Mouse (Mus musculus) lung, embryonic 15.5 days (tissue): ENCODE measurements around the gene Lexm. TPM values are rescaled to one million over a fixed set of nuclear protein-coding genes. Genes with fewer than 3 reads are reported as not detected.

Experiments used
- ATAC-seq: fragments of 200-750 bp; cut with Nextera tagmentation; 2 replicates; pipeline ENCODE4 v1.8.0; 2017; ENCODE audit warnings: moderate number of reproducible peaks, borderline replicate concordance; ENCODE audit not compliant: low FRiP score, low TSS enrichment; ENCODE audit errors: extremely low read depth
- H3K27ac ChIP-seq: fragments of 300-500 bp; sonication (generic); 2 replicates; pipeline ENCODE4 v1.5.1; 2015; ENCODE audit warnings: moderate library complexity, mild to moderate bottlenecking, inconsistent platforms
- H3K27me3 ChIP-seq: fragments of 300-500 bp; sonication (generic); 2 replicates; pipeline ENCODE4 v1.6.1; 2015; ENCODE audit warnings: inconsistent platforms
- H3K36me3 ChIP-seq: fragments of 300-500 bp; sonication (generic); 2 replicates; pipeline ENCODE4 v1.6.1; 2015; ENCODE audit warnings: inconsistent platforms
- H3K4me1 ChIP-seq: fragments of 300-500 bp; sonication (generic); 2 replicates; pipeline ENCODE4 v1.6.1; 2015; ENCODE audit warnings: inconsistent platforms
- H3K4me2 ChIP-seq: fragments of 300-500 bp; sonication (generic); 2 replicates; pipeline ENCODE4 v1.6.1; 2015; ENCODE audit warnings: inconsistent platforms, mild to moderate bottlenecking, moderate library complexity
- H3K4me3 ChIP-seq: fragments of 300-500 bp; sonication (generic); 2 replicates; pipeline ENCODE4 v1.5.1; 2015; ENCODE audit warnings: mild to moderate bottlenecking, inconsistent platforms
- H3K9ac ChIP-seq: fragments of 300-500 bp; sonication (generic); 2 replicates; pipeline ENCODE4 v1.6.1; 2015; ENCODE audit warnings: inconsistent platforms
- H3K9me3 ChIP-seq: fragments of 300-500 bp; sonication (generic); 2 replicates; pipeline ENCODE4 v1.6.1; 2016; ENCODE audit warnings: inconsistent platforms
- WGBS: fragments of 180-500 bp; shearing (Covaris S2); methylation state at CpG from one replicate; pipeline ENCODE4 v1.1.7; 2015; 5-methylcytosine and 5-hydroxymethylcytosine counted together
- polyA plus RNA-seq: library from polyadenylated mRNA; unstranded; fragments of >200 nt; fragmentation: Nextera tagmentation; extraction: Ambion mirVana; gene quantifications from 2 replicates; pipeline ENCODE4 v1.2.1, GENCODE M21; 2015

Gene Lexm
- polyA plus RNA-seq, 1 experiment from 2014 or later, result not detected

DNA sequence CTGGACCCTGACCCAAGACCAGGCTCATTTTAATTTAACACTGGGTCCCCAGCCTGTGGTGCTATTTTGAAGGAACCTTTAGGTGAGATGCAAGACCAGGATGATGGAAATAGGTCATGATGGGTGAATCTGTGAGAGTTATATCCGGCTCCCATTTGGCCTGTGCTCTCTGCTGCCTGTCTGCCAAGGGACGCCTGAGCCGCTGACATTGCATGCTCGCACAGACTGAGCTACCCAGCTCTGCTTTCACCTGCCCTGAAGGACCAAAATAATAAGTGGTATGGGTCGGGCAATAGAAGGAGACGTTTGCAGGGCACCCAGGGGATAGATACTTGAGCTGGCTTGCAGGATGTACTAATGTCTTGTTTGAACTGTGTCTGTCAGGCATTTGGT is 27.2 kb upstream of the Lexm start:
- H3K4me3 ChIP-seq, result no peak overlapping the region
- H3K4me2 ChIP-seq, result no peak overlapping the region
- peaks cover 13% of the 10 kb centered on the region for H3K4me1 ChIP-seq
- H3K9me3 ChIP-seq, result no peaks in the 10 kb centered on the region
- H3K27me3 ChIP-seq, result no peaks in the 10 kb centered on the region
- no peaks in the 10 kb centered on the region for H3K36me3 ChIP-seq
- WGBS, result 28% methylated on average over 6 of the region's 6 CpGs
- H3K27ac ChIP-seq, result 0 out of 2 replicates have a peak overlapping the region, but pooled peaks have one; percentile 36
- no peak overlapping the region for H3K9ac ChIP-seq
- no peak for ATAC-seq

DNA sequence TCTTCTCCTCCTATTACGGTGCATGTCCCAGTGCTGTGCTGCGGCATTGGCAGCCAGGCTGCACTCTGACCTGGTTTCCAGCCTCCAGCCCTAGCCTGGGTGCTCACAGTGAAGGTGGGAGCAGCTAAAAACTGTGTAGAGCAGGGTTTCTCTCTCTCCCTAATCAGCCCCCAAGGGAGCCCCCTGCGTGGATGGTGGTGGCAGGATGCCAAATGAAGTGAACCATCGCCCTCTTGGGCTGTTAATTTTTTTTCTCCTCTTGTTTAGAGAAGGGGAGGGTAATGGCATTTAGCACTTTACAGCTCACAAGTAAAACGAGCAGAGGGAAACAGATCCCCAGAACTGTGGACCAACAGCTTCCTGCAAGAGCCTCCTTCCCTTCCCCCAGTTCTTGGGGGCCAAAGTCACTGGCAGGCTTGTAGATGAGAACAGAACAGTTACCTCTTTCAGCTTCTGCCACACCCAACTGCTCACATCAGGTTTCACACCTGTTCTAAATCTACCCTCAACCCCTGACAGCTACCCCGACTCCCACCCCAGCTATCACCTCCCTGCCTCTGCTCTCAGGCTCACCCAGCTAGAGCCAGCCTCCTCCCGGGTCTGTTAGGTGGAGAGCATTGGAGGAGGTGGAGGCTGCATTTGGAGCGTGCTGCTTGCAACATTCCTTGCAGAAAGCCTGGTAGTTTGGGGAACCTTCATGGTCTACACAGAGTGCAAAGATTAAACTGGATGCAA is 26.6 kb upstream of the Lexm start:
- Histone ChIP-seq H3K4me3 (no peak overlapping the region), H3K4me1 (peaks cover 13% of the 10 kb centered on the region), H3K9ac (peak overlapping the region; percentile 19; the same call in 1 of the 2 replicates), H3K36me3 (no peaks in the 10 kb centered on the region), H3K27me3 (no peaks in the 10 kb centered on the region), H3K27ac (0 out of 2 replicates have a peak overlapping the region, but pooled peaks have one; percentile 36), H3K4me2 (no peak overlapping the region), H3K9me3 (no peaks in the 10 kb centered on the region)
- WGBS, result 10% methylated on average over 8 of the region's 8 CpGs
- 0 out of 2 replicates have a peak, but pooled peaks have one; percentile 36 for ATAC-seq

GRCm38 (mm10) chr4:106634086-106634479 is 17.0 kb upstream of the Lexm start:
- Histone ChIP-seq H3K4me2 (no peak overlapping the region), H3K36me3 (no peaks in the 10 kb centered on the region), H3K27me3 (no peaks in the 10 kb centered on the region), H3K9ac (no peak overlapping the region), H3K4me3 (no peak overlapping the region), H3K9me3 (no peaks in the 10 kb centered on the region), H3K4me1 (peaks cover 28% of the 10 kb centered on the region), H3K27ac (peak overlapping the region; percentile 56; the same call in 1 of the 2 replicates)
- no peak for ATAC-seq
- WGBS, result 31% methylated on average over 9 of the region's 9 CpGs

GRCm38 (mm10) chr4:106633281-106634085 is 16.4 kb upstream of the Lexm start:
- Histone ChIP-seq H3K27ac (peak overlapping the region; percentile 56), H3K9me3 (no peaks in the 10 kb centered on the region), H3K9ac (no peak overlapping the region), H3K27me3 (no peaks in the 10 kb centered on the region), H3K36me3 (no peaks in the 10 kb centered on the region), H3K4me3 (no peak overlapping the region), H3K4me1 (peaks cover 32% of the 10 kb centered on the region), H3K4me2 (no peak overlapping the region)
- peak; percentile 28 for ATAC-seq
- WGBS, result 26% methylated on average over 8 of the region's 8 CpGs

GRCm38 (mm10) chr4:106632313-106632712 is 15.3 kb upstream of the Lexm start:
- WGBS, result 8% methylated on average over 2 of the region's 3 CpGs
- ATAC-seq, result peak; percentile 56; the same call in 1 of the 2 replicates
- Histone ChIP-seq H3K9ac (no peak overlapping the region), H3K27ac (peak overlapping the region; percentile 56; the same call in 1 of the 2 replicates), H3K27me3 (no peaks in the 10 kb centered on the region), H3K4me3 (no peak overlapping the region), H3K4me2 (no peak overlapping the region), H3K9me3 (no peaks in the 10 kb centered on the region), H3K4me1 (peaks cover 33% of the 10 kb centered on the region), H3K36me3 (no peaks in the 10 kb centered on the region)

DNA sequence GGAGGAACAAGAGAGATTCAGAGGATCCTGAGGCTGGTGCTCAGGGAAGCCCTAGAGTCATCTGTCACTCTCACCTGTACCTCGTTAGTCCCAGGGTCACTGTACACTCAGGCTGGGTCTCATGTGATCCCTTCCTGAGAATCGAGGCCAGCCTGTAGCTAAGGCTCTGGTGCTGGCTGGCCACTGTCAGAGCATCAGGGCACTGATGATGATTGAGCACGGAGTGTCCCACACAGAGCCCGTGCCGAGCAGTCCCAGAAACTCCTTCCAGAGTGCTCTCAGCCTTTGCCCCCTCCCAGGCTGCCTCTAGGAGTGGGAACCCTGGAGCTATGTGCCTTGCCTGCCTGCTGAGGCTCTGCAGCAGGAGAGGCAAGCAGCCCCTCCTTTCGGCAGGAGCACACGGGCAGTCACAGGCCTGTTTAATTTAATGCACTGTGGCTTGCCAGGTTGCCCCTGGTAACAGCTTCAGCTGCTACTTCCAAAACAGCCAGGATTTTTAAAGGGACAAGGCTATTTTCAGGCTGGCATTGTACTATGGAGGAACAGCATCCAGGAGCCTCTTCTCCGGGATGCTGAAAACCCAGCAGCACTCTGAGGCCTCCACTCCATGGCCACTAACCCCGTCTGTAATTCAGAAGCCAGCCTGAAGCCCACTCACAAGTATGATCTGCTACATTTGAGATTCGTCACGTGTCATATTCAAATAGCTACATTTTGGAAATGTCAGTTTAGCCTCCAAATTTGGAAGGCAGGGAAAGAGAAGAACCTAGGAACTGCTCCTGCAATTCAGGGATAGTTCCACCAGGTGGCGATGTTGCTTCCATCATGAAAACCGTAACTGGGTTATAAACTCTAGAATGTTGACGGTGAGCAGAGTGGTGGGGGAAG is 13.5 kb upstream of the Lexm start:
- H3K4me2 ChIP-seq, result no peak overlapping the region
- peaks cover 7% of the 10 kb centered on the region; the same call in 1 of the 2 replicates for H3K27me3 ChIP-seq
- H3K9me3 ChIP-seq, result no peaks in the 10 kb centered on the region
- H3K27ac ChIP-seq, result no peak overlapping the region
- peaks cover 33% of the 10 kb centered on the region for H3K4me1 ChIP-seq
- ATAC-seq, result no peak
- WGBS, result 22% methylated on average over 14 of the region's 14 CpGs
- H3K9ac ChIP-seq, result no peak overlapping the region
- no peaks in the 10 kb centered on the region for H3K36me3 ChIP-seq
- H3K4me3 ChIP-seq, result no peak overlapping the region

DNA sequence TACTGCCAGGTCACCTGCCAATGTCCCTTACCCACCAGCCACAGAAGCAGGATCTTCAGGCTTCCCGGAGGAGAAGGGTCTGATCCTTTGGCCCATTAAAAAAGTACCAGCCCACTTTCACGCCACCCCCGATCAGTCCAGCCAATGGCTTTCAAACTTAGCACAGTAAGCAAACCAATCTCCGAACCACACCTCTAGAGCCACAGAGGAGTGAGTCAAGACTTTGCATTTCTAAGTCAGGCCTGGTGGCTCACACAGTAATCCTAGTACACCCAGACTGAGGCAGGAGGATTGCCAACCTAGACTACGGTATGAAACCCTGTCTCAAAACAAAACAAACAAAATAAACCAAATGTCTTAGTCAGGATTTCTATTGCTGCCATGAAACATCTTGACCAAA is 12.3 kb upstream of the Lexm start:
- Histone ChIP-seq H3K4me1 (peaks cover 33% of the 10 kb centered on the region), H3K9ac (no peak overlapping the region), H3K27me3 (peaks cover 15% of the 10 kb centered on the region; the same call in 1 of the 2 replicates), H3K4me3 (no peak overlapping the region), H3K9me3 (no peaks in the 10 kb centered on the region), H3K27ac (no peak overlapping the region; the same call in 1 of the 2 replicates), H3K4me2 (no peak overlapping the region), H3K36me3 (no peaks in the 10 kb centered on the region)
- ATAC-seq, result no peak
- 49% methylated on average over 5 of the region's 5 CpGs for WGBS

- H3K27me3 ChIP-seq, result peaks cover 21% of the 10 kb centered on the region; the same call in 1 of the 2 replicates
- H3K4me2 ChIP-seq, result no peak overlapping the region
- no peak overlapping the region for H3K9ac ChIP-seq
- peak overlapping the region; percentile 29; the same call in 1 of the 2 replicates for H3K27ac ChIP-seq
- H3K36me3 ChIP-seq, result no peaks in the 10 kb centered on the region
- H3K9me3 ChIP-seq, result no peaks in the 10 kb centered on the region
- H3K4me1 ChIP-seq, result peaks cover 33% of the 10 kb centered on the region
- no peak overlapping the region for H3K4me3 ChIP-seq
- no peak for ATAC-seq
- WGBS, result 17% methylated on average over 9 of the region's 9 CpGs
These were observed 11.8 kb upstream of the Lexm start for GRCm38 (mm10) chr4:106628650-106629360.

DNA sequence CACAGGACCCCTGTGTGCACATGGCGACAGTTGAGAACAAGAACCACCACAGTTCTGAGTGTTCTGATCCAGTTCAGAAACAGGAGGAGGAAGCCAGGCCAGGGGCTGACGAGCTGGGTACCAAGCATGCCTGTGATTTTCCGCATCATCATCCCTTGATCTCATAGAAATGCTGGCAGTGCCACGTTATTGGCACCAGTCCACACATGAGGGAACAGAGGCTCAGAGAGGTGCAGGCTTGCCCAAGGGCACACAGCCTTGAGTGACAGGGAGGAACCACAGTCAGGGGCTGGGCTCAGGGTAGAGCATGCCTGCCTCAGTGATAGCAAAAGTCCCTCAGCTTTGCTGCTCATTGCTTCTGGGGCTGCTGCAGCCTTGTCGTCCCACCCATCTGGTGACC is 10.8 kb upstream of the Lexm start:
- 76% methylated on average over 5 of the region's 5 CpGs for WGBS
- ATAC-seq, result no peak
- Histone ChIP-seq H3K4me3 (no peak overlapping the region), H3K9me3 (no peaks in the 10 kb centered on the region), H3K27me3 (peaks cover 30% of the 10 kb centered on the region), H3K4me1 (peaks cover 27% of the 10 kb centered on the region), H3K27ac (no peak overlapping the region), H3K4me2 (no peak overlapping the region), H3K9ac (no peak overlapping the region), H3K36me3 (no peaks in the 10 kb centered on the region)

DNA sequence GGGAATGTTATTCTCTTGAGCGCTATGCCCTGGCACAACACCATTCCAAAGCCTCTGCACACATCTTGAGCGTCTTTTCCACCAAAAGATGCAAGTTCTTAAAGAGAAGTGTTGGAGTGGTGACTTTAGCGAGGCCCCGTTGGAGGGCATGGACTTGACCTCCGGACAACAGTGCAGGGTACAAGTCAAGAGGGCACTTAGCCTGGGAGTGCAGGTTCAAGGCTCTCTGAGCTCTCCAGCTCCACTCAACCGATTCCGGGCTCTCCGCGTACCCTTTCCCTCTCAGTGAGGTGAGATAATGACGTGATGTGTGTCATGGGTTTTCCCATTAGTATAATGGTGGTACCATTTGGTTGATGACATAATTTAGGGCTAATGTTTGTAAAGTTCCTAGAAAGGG is 7.2 kb upstream of the Lexm start:
- Histone ChIP-seq H3K4me1 (peaks cover 21% of the 10 kb centered on the region), H3K9ac (no peak overlapping the region), H3K36me3 (no peaks in the 10 kb centered on the region), H3K4me2 (no peak overlapping the region), H3K9me3 (no peaks in the 10 kb centered on the region), H3K27me3 (peaks cover 45% of the 10 kb centered on the region), H3K27ac (no peak overlapping the region), H3K4me3 (no peak overlapping the region)
- WGBS, result 62% methylated on average over 10 of the region's 10 CpGs
- no peak for ATAC-seq

DNA sequence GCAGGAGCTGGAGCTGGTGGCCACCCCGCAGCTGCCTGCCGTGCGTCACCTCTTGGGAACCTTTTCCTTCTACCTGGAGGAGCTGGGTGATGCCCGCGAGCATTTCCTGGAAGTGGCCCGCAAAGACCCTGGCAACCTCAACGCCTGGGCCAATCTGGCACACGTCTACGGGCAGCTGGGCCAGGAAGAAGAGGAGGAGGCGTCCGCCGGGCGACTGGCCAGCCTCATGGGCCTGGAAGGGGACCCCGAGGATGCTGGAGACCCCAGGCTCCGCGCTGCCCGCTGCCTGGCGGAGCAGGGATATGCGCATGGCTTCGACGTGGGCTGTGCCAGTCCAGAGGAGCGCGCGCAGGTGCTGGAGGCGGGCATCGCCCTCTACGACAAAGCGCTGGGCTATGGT is 5.7 kb upstream of the Lexm start:
- Histone ChIP-seq H3K27me3 (peaks cover 48% of the 10 kb centered on the region), H3K9me3 (no peaks in the 10 kb centered on the region), H3K4me3 (peak overlapping the region; percentile 24), H3K36me3 (no peaks in the 10 kb centered on the region), H3K27ac (no peak overlapping the region), H3K4me2 (peak overlapping the region; percentile 58), H3K9ac (no peak overlapping the region), H3K4me1 (peaks cover 14% of the 10 kb centered on the region; the same call in 1 of the 2 replicates)
- ATAC-seq, result no peak
- 26% methylated on average over 28 of the region's 28 CpGs for WGBS
